ENCODE assay signal across 1 mouse cellular context in genomic region chr9:44327926-44328325, GRCm38 (mm10).
TF ChIP-seq lines count a peak whose summit lies in the region.

No protein-coding gene starts in this region.

TF ChIP-seq in CH12.LX, 34 proteins besides CTCF, POLR2A, EP300 and RAD21:
- no peak for TF ChIP-seq SIN3A (IDR thresholded peaks at IDR 0.05; ENCODE audit: low read length)
- TF ChIP-seq CHD1 (IDR thresholded peaks at IDR 0.05; ENCODE audit: low read depth, low read length) = no peak
- TF ChIP-seq MXI1 (IDR thresholded peaks at IDR 0.05; ENCODE audit: low read depth, low read length) = no peak
- TF ChIP-seq TBP (conservative IDR thresholded peaks at IDR 0.05; ENCODE audit: low read depth, low read length) = no peak
- TF ChIP-seq GABPA (IDR thresholded peaks at IDR 0.05; ENCODE audit: insufficient replicate concordance, low read depth, low read length) = no peak
- TF ChIP-seq JUN (IDR thresholded peaks at IDR 0.05; ENCODE audit: insufficient read depth, low read depth, low read length) = no peak
- no peak for TF ChIP-seq ETS1 (conservative IDR thresholded peaks at IDR 0.05; ENCODE audit: low read depth, low read length)
- TF ChIP-seq PAX5 (IDR thresholded peaks at IDR 0.05; ENCODE audit: low read length) = no peak
